Mouse (Mus musculus): ENCODE results near the gene Cab39. TPM values are rescaled to one million over a fixed set of nuclear protein-coding genes. Genes with fewer than 3 reads are reported as not detected.

Gene Cab39
- total and polyA plus RNA-seq, 2 experiments, result 17.5 to 54.0 TPM

DNA sequence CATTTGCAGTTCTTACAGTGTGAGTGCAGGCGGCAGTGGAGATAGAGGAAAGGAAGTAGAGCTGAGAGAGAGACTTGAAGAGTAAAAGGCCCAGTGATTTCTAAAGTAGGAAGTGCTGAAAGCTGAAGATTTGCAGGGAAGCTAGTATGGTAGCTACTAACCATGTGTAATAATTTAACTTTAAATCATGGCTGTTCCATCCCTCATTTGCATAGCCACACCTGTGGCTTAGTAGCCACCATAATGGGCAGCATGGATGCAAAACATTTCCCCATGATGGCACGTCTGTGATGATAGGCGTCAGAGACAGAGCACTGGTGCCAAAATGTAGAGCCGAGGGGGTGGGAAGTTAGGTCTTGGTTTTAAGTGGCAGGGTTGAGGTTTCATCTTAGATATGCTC lies 47.2 kb downstream of the Cab39 start:
- 74% methylated on average over 4 of the region's 4 CpGs for WGBS
- DNase-seq (ENCODE audit: extremely low read depth, low read depth, low spot score), result no peak
- H3K9ac ChIP-seq (ENCODE audit: low read depth, low read length), result no peak overlapping the region

DNA sequence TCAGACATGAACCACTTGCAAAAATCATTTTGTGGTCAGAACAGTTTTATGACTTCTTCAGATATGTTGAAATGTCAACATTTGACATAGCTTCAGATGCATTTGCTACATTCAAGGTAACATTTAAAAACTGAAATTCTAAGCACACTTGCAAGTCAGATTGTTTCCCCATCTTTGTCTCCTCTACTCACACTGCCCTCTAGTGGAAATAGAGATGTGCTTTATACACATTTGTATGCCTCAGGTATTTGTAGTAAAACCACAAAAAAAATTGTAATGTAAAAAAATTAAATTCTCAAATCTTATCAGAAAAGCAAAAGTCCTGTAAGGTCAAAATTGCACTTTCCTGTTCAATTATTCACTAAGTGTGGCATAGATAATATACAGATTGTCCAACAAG lies 49.0 kb downstream of the Cab39 start:
- Histone ChIP-seq H3K36me3 (ENCODE audit: control insufficient read depth, insufficient read depth, low read length) (peaks cover 28% of the 10 kb centered on the region), H3K27me3 (ENCODE audit: control insufficient read depth, insufficient read depth, low read length) (no peaks in the 10 kb centered on the region), H3K79me2 (ENCODE audit: control insufficient read depth, insufficient read depth, low read length) (peaks cover 6% of the 10 kb centered on the region; the same call in 1 of the 2 replicates), H3K27ac (replicated peaks; ENCODE audit: insufficient read depth, low read depth, low read length) (no peak overlapping the region), H3K9ac (ENCODE audit: low read depth, low read length) (no peak overlapping the region), H3K4me1 (ENCODE audit: control insufficient read depth, insufficient read depth, low read length) (peaks cover 2% of the 10 kb centered on the region; the same call in 1 of the 2 replicates), H3K4me3 (ENCODE audit: insufficient read depth, low read depth, low read length) (no peak overlapping the region)
- DNase-seq (ENCODE audit: extremely low read depth, low read depth, low spot score), result peak; percentile 50
- TF ChIP-seq POLR2A (IDR thresholded peaks at IDR 0.05; ENCODE audit: extremely low read depth, insufficient read depth, low read length) (no peak), CTCF (IDR thresholded peaks at IDR 0.05; ENCODE audit: low read depth, low read length) (peak; percentile 41)

More for the DNA sequence above, 47.2 kb downstream of the Cab39 start:
- H3K4me3 ChIP-seq (ENCODE audit: insufficient read depth, low read depth, low read length), result no peak overlapping the region
- H3K27ac ChIP-seq (replicated peaks; ENCODE audit: insufficient read depth, low read depth, low read length), result no peak overlapping the region
- no peaks in the 10 kb centered on the region for H3K27me3 ChIP-seq (ENCODE audit: control insufficient read depth, insufficient read depth, low read length)
- peaks cover 2% of the 10 kb centered on the region; the same call in 1 of the 2 replicates for H3K4me1 ChIP-seq (ENCODE audit: control insufficient read depth, insufficient read depth, low read length)
- peaks cover 23% of the 10 kb centered on the region for H3K36me3 ChIP-seq (ENCODE audit: control insufficient read depth, insufficient read depth, low read length)
- peaks cover 6% of the 10 kb centered on the region; the same call in 1 of the 2 replicates for H3K79me2 ChIP-seq (ENCODE audit: control insufficient read depth, insufficient read depth, low read length)
- TF ChIP-seq POLR2A (IDR thresholded peaks at IDR 0.05; ENCODE audit: extremely low read depth, insufficient read depth, low read length) (no peak), CTCF (IDR thresholded peaks at IDR 0.05; ENCODE audit: low read depth, low read length) (no peak)

DNA sequence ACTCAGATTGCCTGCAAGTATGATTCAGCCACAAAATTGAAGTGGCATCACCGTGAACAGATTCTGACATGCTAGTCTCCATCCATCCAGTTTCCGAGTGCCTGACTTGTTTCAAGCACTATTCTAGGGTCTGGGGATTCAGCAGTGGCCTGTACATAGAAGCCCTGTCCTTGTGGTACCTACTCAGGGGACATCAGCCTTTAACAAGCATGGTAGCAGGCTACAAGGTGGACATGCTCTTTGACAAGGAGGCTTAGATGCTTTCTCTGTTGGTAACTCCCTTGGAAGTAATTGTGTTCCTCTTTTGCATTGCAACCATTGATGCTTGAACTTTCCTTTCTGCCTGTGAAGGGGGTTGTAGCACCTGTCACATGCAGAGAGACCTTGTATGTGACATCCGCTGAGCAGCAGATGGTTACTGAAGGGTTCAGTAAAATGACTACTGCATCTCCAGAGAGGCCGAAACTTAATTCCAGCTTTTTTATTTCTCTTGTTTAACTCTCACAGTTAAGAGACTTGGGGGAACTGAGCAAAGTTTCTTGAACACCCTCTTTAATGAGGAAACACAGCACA lies 50.1 kb downstream of the Cab39 start:
- Histone ChIP-seq H3K4me3 (ENCODE audit: insufficient read depth, low read depth, low read length) (no peak overlapping the region), H3K27me3 (ENCODE audit: control insufficient read depth, insufficient read depth, low read length) (no peaks in the 10 kb centered on the region), H3K36me3 (ENCODE audit: control insufficient read depth, insufficient read depth, low read length) (peaks cover 32% of the 10 kb centered on the region), H3K79me2 (ENCODE audit: control insufficient read depth, insufficient read depth, low read length) (peaks cover 3% of the 10 kb centered on the region; the same call in 1 of the 2 replicates), H3K9ac (ENCODE audit: low read depth, low read length) (no peak overlapping the region), H3K27ac (replicated peaks; ENCODE audit: insufficient read depth, low read depth, low read length) (no peak overlapping the region), H3K4me1 (ENCODE audit: control insufficient read depth, insufficient read depth, low read length) (no peaks in the 10 kb centered on the region)
- no peak for TF ChIP-seq POLR2A (IDR thresholded peaks at IDR 0.05; ENCODE audit: extremely low read depth, insufficient read depth, low read length)
- no peak for TF ChIP-seq CTCF (IDR thresholded peaks at IDR 0.05; ENCODE audit: low read depth, low read length)
- DNase-seq (ENCODE audit: extremely low read depth, low read depth, low spot score), result no peak
- WGBS, result 96% methylated on average over 4 of the region's 4 CpGs

DNA sequence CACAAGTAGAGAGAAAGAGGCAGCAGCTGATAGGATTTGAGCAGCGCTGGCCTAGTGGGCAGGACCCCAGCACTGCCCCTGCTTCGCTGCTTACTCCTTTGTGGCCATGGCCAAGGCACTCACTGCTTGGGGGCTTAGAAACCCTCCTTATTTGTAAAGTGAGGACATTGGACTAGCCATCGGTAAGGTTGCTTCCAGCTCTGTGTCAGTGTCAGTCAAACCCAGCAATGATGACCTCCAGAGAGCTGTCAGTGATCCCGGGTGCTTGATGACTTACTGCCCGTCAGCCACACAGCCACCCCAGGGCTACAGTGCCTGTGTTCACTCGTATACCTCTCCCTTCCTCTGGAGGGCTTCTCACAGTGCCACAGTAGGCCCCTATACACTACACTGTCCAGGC lies 51.7 kb downstream of the Cab39 start:
- WGBS, result 82% methylated on average over 6 of the region's 6 CpGs
- no peak for TF ChIP-seq CTCF (IDR thresholded peaks at IDR 0.05; ENCODE audit: low read depth, low read length)
- Histone ChIP-seq H3K4me1 (ENCODE audit: control insufficient read depth, insufficient read depth, low read length) (no peaks in the 10 kb centered on the region), H3K27ac (replicated peaks; ENCODE audit: insufficient read depth, low read depth, low read length) (no peak overlapping the region), H3K27me3 (ENCODE audit: control insufficient read depth, insufficient read depth, low read length) (no peaks in the 10 kb centered on the region), H3K79me2 (ENCODE audit: control insufficient read depth, insufficient read depth, low read length) (no peaks in the 10 kb centered on the region), H3K36me3 (ENCODE audit: control insufficient read depth, insufficient read depth, low read length) (peaks cover 42% of the 10 kb centered on the region), H3K9ac (ENCODE audit: low read depth, low read length) (no peak overlapping the region), H3K4me3 (ENCODE audit: insufficient read depth, low read depth, low read length) (no peak overlapping the region)
- DNase-seq (ENCODE audit: extremely low read depth, low read depth, low spot score), result no peak

DNA sequence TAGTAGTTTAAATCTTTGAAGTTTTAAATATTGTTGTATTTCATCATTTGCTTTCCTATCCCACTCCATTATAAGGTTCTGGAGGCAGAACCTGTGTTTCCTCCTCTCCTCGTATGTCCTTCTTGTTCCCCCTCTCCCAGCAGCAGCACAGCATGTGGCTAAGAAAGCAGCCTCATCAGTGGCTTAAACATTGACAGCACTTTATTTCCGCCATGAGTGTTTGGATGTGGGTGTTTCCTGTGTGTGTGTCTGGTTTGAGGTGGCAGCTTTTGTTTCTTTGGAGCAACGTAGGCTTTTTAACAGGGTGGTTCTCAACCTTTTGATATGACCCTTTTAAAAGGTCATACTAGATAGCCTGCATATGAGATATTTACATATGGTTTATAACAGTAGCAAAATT lies 52.2 kb downstream of the Cab39 start:
- Histone ChIP-seq H3K9ac (ENCODE audit: low read depth, low read length) (no peak overlapping the region), H3K27ac (replicated peaks; ENCODE audit: insufficient read depth, low read depth, low read length) (no peak overlapping the region), H3K79me2 (ENCODE audit: control insufficient read depth, insufficient read depth, low read length) (no peaks in the 10 kb centered on the region), H3K4me3 (ENCODE audit: insufficient read depth, low read depth, low read length) (no peak overlapping the region), H3K36me3 (ENCODE audit: control insufficient read depth, insufficient read depth, low read length) (peaks cover 44% of the 10 kb centered on the region), H3K27me3 (ENCODE audit: control insufficient read depth, insufficient read depth, low read length) (no peaks in the 10 kb centered on the region), H3K4me1 (ENCODE audit: control insufficient read depth, insufficient read depth, low read length) (no peaks in the 10 kb centered on the region)
- DNase-seq (ENCODE audit: extremely low read depth, low read depth, low spot score), result no peak
- TF ChIP-seq CTCF (IDR thresholded peaks at IDR 0.05; ENCODE audit: low read depth, low read length), result no peak
- no peak for TF ChIP-seq POLR2A (IDR thresholded peaks at IDR 0.05; ENCODE audit: extremely low read depth, insufficient read depth, low read length)
- 80% methylated on average over 3 of the region's 3 CpGs for WGBS

DNA sequence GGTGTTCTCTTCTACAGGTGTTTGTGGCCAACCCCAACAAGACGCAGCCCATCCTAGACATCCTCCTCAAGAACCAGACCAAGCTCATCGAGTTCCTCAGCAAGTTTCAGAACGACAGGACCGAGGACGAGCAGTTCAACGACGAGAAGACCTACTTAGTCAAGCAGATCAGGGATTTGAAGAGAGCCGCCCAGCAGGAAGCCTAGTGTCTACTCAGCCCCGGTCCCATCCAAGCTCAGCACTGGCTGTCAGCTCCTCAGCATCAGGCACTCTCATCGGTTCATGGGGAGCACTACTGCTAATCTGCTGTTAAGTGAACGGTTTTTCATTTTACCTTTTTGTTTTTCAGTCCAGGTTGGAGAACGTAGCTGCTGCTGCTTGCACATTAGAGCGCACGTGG lies 55.8 kb downstream of the Cab39 start:
- H3K79me2 ChIP-seq (ENCODE audit: control insufficient read depth, insufficient read depth, low read length), result no peaks in the 10 kb centered on the region
- no peak overlapping the region for H3K4me3 ChIP-seq (ENCODE audit: insufficient read depth, low read depth, low read length)
- no peak for TF ChIP-seq POLR2A (IDR thresholded peaks at IDR 0.05; ENCODE audit: extremely low read depth, insufficient read depth, low read length)
- no peak for TF ChIP-seq CTCF (IDR thresholded peaks at IDR 0.05; ENCODE audit: low read depth, low read length)
- 95% methylated on average over 14 of the region's 14 CpGs for WGBS
- H3K27ac ChIP-seq (replicated peaks; ENCODE audit: insufficient read depth, low read depth, low read length), result no peak overlapping the region
- no peaks in the 10 kb centered on the region for H3K27me3 ChIP-seq (ENCODE audit: control insufficient read depth, insufficient read depth, low read length)
- no peaks in the 10 kb centered on the region for H3K4me1 ChIP-seq (ENCODE audit: control insufficient read depth, insufficient read depth, low read length)
- H3K9ac ChIP-seq (ENCODE audit: low read depth, low read length), result no peak overlapping the region
- peaks cover 35% of the 10 kb centered on the region for H3K36me3 ChIP-seq (ENCODE audit: control insufficient read depth, insufficient read depth, low read length)
- no peak for DNase-seq (ENCODE audit: extremely low read depth, low read depth, low spot score)
